Mouse (Mus musculus) ES-Bruce4 (cell line): ENCODE results near the gene Elobl.

ENCODE experiments used
- CTCF ChIP-seq: IDR thresholded peaks from one replicate; pipeline ENCODE4 v1.8.1; 2011; ENCODE audit warnings: low read depth, low read length
- EP300 ChIP-seq: IDR thresholded peaks from 2 replicates; pipeline ENCODE4 v1.6.1; 2011; ENCODE audit warnings: low read depth, low read length; ENCODE audit not compliant: insufficient read depth
- POLR2A ChIP-seq: IDR thresholded peaks from one replicate; pipeline ENCODE4 v1.8.1; 2011; ENCODE audit warnings: low read length; ENCODE audit not compliant: insufficient read depth

DNA sequence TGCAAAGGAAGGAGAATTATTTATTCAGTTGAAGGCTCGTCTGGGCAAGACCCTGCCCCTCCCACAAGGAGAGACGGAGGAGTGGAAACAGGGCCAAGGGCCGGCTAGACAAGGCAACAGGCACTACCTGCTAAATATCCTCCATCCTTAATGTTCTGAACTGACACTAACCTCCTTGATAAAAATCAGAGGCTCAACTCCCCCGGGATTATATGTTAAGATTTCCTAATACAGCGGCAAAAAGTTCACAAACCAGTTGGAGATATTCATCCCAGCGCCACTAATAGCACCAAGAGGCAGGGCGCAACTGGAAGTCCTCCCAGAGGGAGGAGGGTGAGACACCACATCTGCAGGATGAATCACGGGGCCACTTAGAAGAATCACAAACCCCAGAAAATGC is 17.8 kb downstream of the Elobl start:
- no peak for TF ChIP-seq CTCF
- TF ChIP-seq POLR2A: no peak
- TF ChIP-seq EP300: no peak
